Mouse (Mus musculus) left cerebral cortex, postnatal 36 days (tissue): ENCODE data around the gene Sobp. TPM values are rescaled to one million over a fixed set of nuclear protein-coding genes. Genes with fewer than 3 reads are reported as not detected.

Experiments
- DNase-seq, 2 experiments: peaks; one replicate each; pipeline ENCODE4 v3.0.0; 2021 to 2022; ENCODE audit warnings: low spot score in 2 of 2, mixed read lengths in 1 of 2
- intact Hi-C: fragments of 180-260 bp; cut with DNase I; formaldehyde crosslinking; loops from one replicate; pipeline ENCODE4 v1.15.1; 2025
- total RNA-seq, 2 experiments: library from RNA; stranded (reverse); gene quantifications; 2 replicates each; pipeline ENCODE4 v1.2.3; 2021

Gene Sobp
- total RNA-seq, 2 experiments from 2014 or later: 76.7 to 79.5 TPM

- no peak for DNase-seq
Observed at GRCm38 (mm10) chr10:43043351-43044209, 130.8 kb downstream of the Sobp start.

GRCm38 (mm10) chr10:43042591-43043327, 131.6 kb downstream of the Sobp start:
- intact Hi-C loops: no loop called here
- DNase-seq: no peak

More at GRCm38 (mm10) chr10:43043351-43044209, 130.8 kb downstream of the Sobp start:
- intact Hi-C loops: no loop called here

GRCm38 (mm10) chr10:43041794-43042193, 132.5 kb downstream of the Sobp start:
- intact Hi-C loops: no loop called here
- no peak for DNase-seq

- intact Hi-C loops: no loop called here
- DNase-seq: no peak
Observed at GRCm38 (mm10) chr10:43037455-43037793, 136.9 kb downstream of the Sobp start.

GRCm38 (mm10) chr10:43036646-43037454, 137.5 kb downstream of the Sobp start:
- intact Hi-C loops: no loop called here
- DNase-seq: no peak

GRCm38 (mm10) chr10:43035579-43035978, 138.8 kb downstream of the Sobp start:
- intact Hi-C loops: no loop called here
- DNase-seq: no peak

- no peak for DNase-seq
- intact Hi-C loops: no loop called here
Observed at GRCm38 (mm10) chr10:43034811-43035210, 139.5 kb downstream of the Sobp start.

GRCm38 (mm10) chr10:43033481-43034248, 140.7 kb downstream of the Sobp start:
- intact Hi-C loops: no loop called here
- DNase-seq: no peak

- intact Hi-C loops: loop anchor here (5.0 kb wide), 1 partner anchor 45 kb away; no protein-coding TSS in a partner anchor
- no peak for DNase-seq
Observed at GRCm38 (mm10) chr10:43027006-43027405, 147.3 kb downstream of the Sobp start.

- peak; percentile 53 to 54 for DNase-seq
- intact Hi-C loops: no loop called here
Observed at GRCm38 (mm10) chr10:43023454-43024194, 150.7 kb downstream of the Sobp start.

GRCm38 (mm10) chr10:43022190-43022761, 152.1 kb downstream of the Sobp start:
- DNase-seq: peak in 1 of 2 experiments; percentile 38
- intact Hi-C loops: no loop called here

GRCm38 (mm10) chr10:43021512-43022116, 152.7 kb downstream of the Sobp start:
- intact Hi-C loops: loop anchor here (2.0 kb wide), 1 partner anchor 153 kb away; the partner anchor contains the start of genes 9030612E09Rik and Sobp
- DNase-seq: peak; percentile 43 to 58

GRCm38 (mm10) chr10:43021017-43021416, 153.3 kb downstream of the Sobp start:
- peak in 1 of 2 experiments; percentile 63 for DNase-seq
- intact Hi-C loops: loop anchor here (2.0 kb wide), 1 partner anchor 154 kb away; the partner anchor contains the start of genes 9030612E09Rik and Sobp

- DNase-seq: no peak
- intact Hi-C loops: no loop called here
Observed at GRCm38 (mm10) chr10:43014782-43015181, 159.5 kb downstream of the Sobp start.

- no peak for DNase-seq
- intact Hi-C loops: no loop called here
Observed at GRCm38 (mm10) chr10:43014358-43014757, 160.0 kb downstream of the Sobp start.

- DNase-seq: no peak
- intact Hi-C loops: no loop called here
Observed at GRCm38 (mm10) chr10:43008116-43008515, 166.2 kb downstream of the Sobp start.

- intact Hi-C loops: no loop called here
- DNase-seq: no peak
Observed at GRCm38 (mm10) chr10:43006534-43006933, 167.8 kb downstream of the Sobp start.

GRCm38 (mm10) chr10:43005677-43006076, 168.7 kb downstream of the Sobp start:
- intact Hi-C loops: no loop called here
- DNase-seq: no peak
